Mouse (Mus musculus) liver, embryonic 14.5 days (tissue): ENCODE measurements around the gene Gramd4. TPM values are rescaled to one million over a fixed set of nuclear protein-coding genes. Genes with fewer than 3 reads are reported as not detected.

Source experiments
- ATAC-seq: fragments of 200-750 bp; cut with Nextera tagmentation; 2 replicates; pipeline ENCODE4 v1.8.0; 2017; ENCODE audit warnings: moderate number of reproducible peaks, mild to moderate bottlenecking, moderate library complexity; ENCODE audit not compliant: insufficient read depth
- DNase-seq, 3 experiments: peaks; one replicate each; pipeline ENCODE4 v3.0.0-alpha.2; 2012 to 2013; ENCODE audit warnings: low read depth in 3 of 3, low spot score in 3 of 3
- H3K27ac ChIP-seq: fragments of 300-500 bp; sonication (generic); 2 replicates; pipeline ENCODE4 v1.5.1; 2014; ENCODE audit warnings: moderate library complexity, mild to moderate bottlenecking, control low read depth, inconsistent platforms
- H3K27me3 ChIP-seq: fragments of 300-500 bp; sonication (generic); 2 replicates; pipeline ENCODE4 v1.6.1; 2014; ENCODE audit warnings: mild to moderate bottlenecking, low read length, moderate library complexity; ENCODE audit not compliant: control insufficient read depth, insufficient read depth
- H3K36me3 ChIP-seq: fragments of 300-500 bp; sonication (generic); replicated peaks from 2 replicates; pipeline ENCODE4 v1.6.1; 2014; ENCODE audit warnings: low read depth; ENCODE audit not compliant: control insufficient read depth, insufficient read depth
- H3K4me1 ChIP-seq, 2 experiments: fragments of 200-500 bp in 1 of 2; fragments of 300-500 bp in 1 of 2; sonication (generic) in 1 of 2; replicated peaks; 2 replicates each; pipeline ENCODE4 v1.6.1; 2012 to 2014; ENCODE audit warnings: antibody characterized with exemption in 1 of 2, inconsistent platforms in 1 of 2, low read length in 1 of 2; ENCODE audit not compliant: control insufficient read depth in 2 of 2, insufficient read depth in 2 of 2
- H3K4me2 ChIP-seq: fragments of 300-500 bp; sonication (generic); 2 replicates; pipeline ENCODE4 v1.6.1; 2014; ENCODE audit warnings: low read depth, mild to moderate bottlenecking, control low read depth, moderate library complexity
- H3K4me3 ChIP-seq, 2 experiments: fragments of 200-500 bp in 1 of 2; fragments of 300-500 bp in 1 of 2; sonication (generic) in 1 of 2; 2 replicates each; pipeline ENCODE4 v1.5.1; 2012 to 2014; ENCODE audit warnings: low read depth in 2 of 2, low read length in 2 of 2, mild to moderate bottlenecking in 2 of 2, control low read depth in 1 of 2, inconsistent platforms in 1 of 2, moderate library complexity in 1 of 2; ENCODE audit not compliant: insufficient read depth in 1 of 2
- H3K9ac ChIP-seq: fragments of 300-500 bp; sonication (generic); replicated peaks from 2 replicates; pipeline ENCODE4 v1.6.1; 2014; ENCODE audit warnings: mild to moderate bottlenecking, control low read depth, moderate library complexity
- H3K9me3 ChIP-seq: fragments of 300-500 bp; sonication (generic); 2 replicates; pipeline ENCODE4 v1.6.1; 2016; ENCODE audit warnings: low read length, mixed read lengths; ENCODE audit not compliant: control insufficient read depth
- CTCF ChIP-seq: IDR thresholded peaks from 2 replicates; pipeline ENCODE4 v1.5.1; 2016; ENCODE audit warnings: antibody characterized with exemption, low read depth, control low read depth
- EP300 ChIP-seq: IDR thresholded peaks from 2 replicates; pipeline ENCODE4 v1.6.1; 2016; ENCODE audit warnings: antibody characterized with exemption, low read depth
- WGBS: fragments of 180-500 bp; shearing (Covaris S2); extraction: QIAGEN DNeasy Blood & Tissue Kit; methylation state at CpG from one replicate; pipeline ENCODE4 v1.1.7; 2014; ENCODE audit not compliant: insufficient replicate concordance; 5-methylcytosine and 5-hydroxymethylcytosine counted together
- polyA plus RNA-seq, 2 experiments: library from polyadenylated mRNA; depleted of rRNA in 1 of 2; stranded (reverse) in 1 of 2; unstranded in 1 of 2; fragments of >200 nt; fragmentation: Nextera tagmentation in 1 of 2; extraction: Ambion mirVana in 1 of 2; gene quantifications; 2 replicates each; pipeline versions ENCODE4 v1.2.1 to v1.2.3; 2012 to 2014

Gramd4 gene
- polyA plus RNA-seq, 2 experiments = 2.5 to 7.5 TPM

GRCm38 (mm10) chr15:86060581-86060980 is 3.1 kb downstream of the Gramd4 start:
- DNase-seq (no peak), ATAC-seq (no peak)
- H3K9me3 ChIP-seq = no peaks in the 10 kb centered on the region
- peak overlapping the region; percentile 18 for H3K9ac ChIP-seq
- 78% methylated on average over 12 of the region's 12 CpGs for WGBS
- peak overlapping the region in 1 of 2 experiments; percentile 5; a peak in 1 of 4 replicates for H3K4me3 ChIP-seq
- TF ChIP-seq CTCF (no peak), EP300 (no peak)
- peak overlapping the region; percentile 16 for H3K27ac ChIP-seq
- H3K4me2 ChIP-seq = peak overlapping the region; percentile 72
- H3K4me1 ChIP-seq = peaks cover 58 to 70% of the 10 kb centered on the region in 2 experiments
- no peaks in the 10 kb centered on the region for H3K27me3 ChIP-seq
- H3K36me3 ChIP-seq = no peaks in the 10 kb centered on the region

GRCm38 (mm10) chr15:86061221-86061620 is 3.7 kb downstream of the Gramd4 start:
- no peak for ATAC-seq

DNA sequence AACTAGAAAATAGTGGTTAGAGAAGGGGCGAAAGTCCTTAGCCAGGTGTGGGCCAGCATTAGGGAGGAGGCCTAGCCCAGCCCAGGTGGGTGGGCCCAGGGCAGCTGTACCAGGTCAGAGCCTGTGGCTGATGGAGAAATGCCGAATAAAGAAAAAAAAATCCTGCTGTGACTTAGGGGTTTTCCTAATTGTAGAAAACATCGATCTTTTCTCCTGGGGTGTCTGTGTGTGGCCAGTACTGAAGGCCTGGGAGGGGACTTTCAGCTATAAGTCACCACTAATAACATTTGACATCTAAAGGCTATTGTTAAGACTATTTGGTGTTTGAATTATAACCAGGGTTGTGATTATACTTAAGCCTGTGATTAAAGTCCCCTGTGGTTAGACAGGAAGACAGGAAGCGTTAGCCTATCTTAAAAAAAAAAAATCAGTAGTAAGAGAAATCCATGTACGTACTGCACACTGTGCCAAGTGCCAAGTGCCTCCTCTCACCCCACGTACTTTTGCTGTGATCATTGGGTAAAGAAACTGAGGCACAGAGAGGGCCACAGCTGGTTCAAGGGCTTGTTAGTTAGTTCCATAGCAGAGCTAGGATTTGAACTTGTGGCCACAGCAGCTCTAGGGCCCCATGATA is 4.5 kb downstream of the Gramd4 start:
- 60% methylated on average over 6 of the region's 6 CpGs for WGBS
- no peak for ATAC-seq
- peak overlapping the region; percentile 17; the same call in 1 of the 2 replicates for H3K27ac ChIP-seq

More at GRCm38 (mm10) chr15:86061221-86061620, 3.7 kb downstream of the Gramd4 start:
- Histone ChIP-seq H3K4me1 (peaks cover 58 to 68% of the 10 kb centered on the region in 2 experiments), H3K4me3 (no peak overlapping the region; a peak in 1 of 4 replicates), H3K36me3 (no peaks in the 10 kb centered on the region), H3K4me2 (peak overlapping the region; percentile 72), H3K27me3 (no peaks in the 10 kb centered on the region), H3K9me3 (no peaks in the 10 kb centered on the region), H3K27ac (peak overlapping the region; percentile 17; the same call in 1 of the 2 replicates), H3K9ac (0 out of 2 replicates have a peak overlapping the region, but pooled peaks have one; percentile 19)
- DNase-seq = no peak
- TF ChIP-seq EP300 (no peak), CTCF (no peak)
- WGBS = 63% methylated on average over 7 of the region's 7 CpGs

DNA sequence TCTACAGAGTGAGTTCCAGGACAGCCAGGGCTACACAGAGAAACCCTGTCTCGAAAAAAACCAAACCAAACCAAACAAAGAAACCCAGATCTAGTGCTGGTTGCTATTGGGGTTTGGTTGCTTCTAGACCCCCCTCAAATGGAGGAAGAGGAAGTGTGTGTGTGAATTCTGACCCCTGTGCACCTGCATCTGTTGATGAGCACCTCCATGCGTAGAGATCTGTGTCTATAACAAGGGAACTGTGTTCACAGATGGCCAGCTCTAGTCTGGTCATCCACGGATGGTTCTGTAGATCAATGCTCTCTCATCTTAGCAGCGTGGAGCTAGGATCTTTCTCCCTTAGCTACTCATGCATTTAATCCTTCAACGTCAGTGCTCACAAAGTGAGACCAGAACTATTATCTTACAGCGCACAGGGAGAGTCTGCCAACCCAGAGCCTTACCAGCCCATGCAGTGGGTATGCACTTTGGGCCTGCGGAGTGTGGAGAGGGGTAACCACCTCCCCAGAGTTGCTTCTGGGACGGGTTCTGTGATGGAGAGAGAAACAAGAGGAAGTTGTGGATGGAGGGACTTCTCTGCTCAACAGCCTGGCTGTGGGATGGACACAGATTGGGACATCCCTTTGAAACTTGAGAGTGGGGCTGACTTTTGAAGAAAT is 6.8 kb downstream of the Gramd4 start:
- Histone ChIP-seq H3K4me3 (0 out of 4 replicates have a peak overlapping the region, but pooled peaks of 1 of the 2 experiments have one; percentile 2), H3K4me2 (peak overlapping the region; percentile 56), H3K9ac (peak overlapping the region; percentile 23), H3K4me1 (peaks cover 53 to 71% of the 10 kb centered on the region in 2 experiments), H3K27me3 (no peaks in the 10 kb centered on the region), H3K36me3 (no peaks in the 10 kb centered on the region), H3K9me3 (no peaks in the 10 kb centered on the region), H3K27ac (peak overlapping the region; percentile 61)
- ATAC-seq = peak; percentile 38; the same call in 1 of the 2 replicates
- 49% methylated on average over 8 of the region's 8 CpGs for WGBS
- TF ChIP-seq EP300 = no peak
- TF ChIP-seq CTCF = no peak
- DNase-seq = no peak

More for the DNA sequence above, 4.5 kb downstream of the Gramd4 start:
- DNase-seq = no peak
- H3K4me2 ChIP-seq = peak overlapping the region; percentile 72
- TF ChIP-seq EP300 = no peak
- TF ChIP-seq CTCF = no peak
- H3K9me3 ChIP-seq = no peaks in the 10 kb centered on the region
- H3K27me3 ChIP-seq = no peaks in the 10 kb centered on the region
- H3K9ac ChIP-seq = no peak overlapping the region
- no peaks in the 10 kb centered on the region for H3K36me3 ChIP-seq
- no peak overlapping the region for H3K4me3 ChIP-seq
- peaks cover 58 to 65% of the 10 kb centered on the region in 2 experiments for H3K4me1 ChIP-seq

- TF ChIP-seq EP300 (no peak), CTCF (no peak)
- H3K9ac ChIP-seq = peak overlapping the region; percentile 23
- ATAC-seq = peak; percentile 82
- DNase-seq = peak; percentile 33 to 72 (median 47)
- no peaks in the 10 kb centered on the region for H3K36me3 ChIP-seq
- H3K4me1 ChIP-seq = peaks cover 49 to 68% of the 10 kb centered on the region in 2 experiments
- 19% methylated on average over 3 of the region's 3 CpGs for WGBS
- H3K4me3 ChIP-seq = 0 out of 4 replicates have a peak overlapping the region, but pooled peaks of 1 of the 2 experiments have one; percentile 2
- H3K9me3 ChIP-seq = no peaks in the 10 kb centered on the region
- H3K27ac ChIP-seq = peak overlapping the region; percentile 61
- H3K27me3 ChIP-seq = no peaks in the 10 kb centered on the region
- H3K4me2 ChIP-seq = peak overlapping the region; percentile 56
Observed at GRCm38 (mm10) chr15:86064850-86065229, 7.3 kb downstream of the Gramd4 start.
